Mouse (Mus musculus) neural tube, embryonic 14.5 days (tissue): Measurements from ENCODE around the gene Gbp2b. TPM values are rescaled to one million over a fixed set of nuclear protein-coding genes. Genes with fewer than 3 reads are reported as not detected.
"Not testable (repeated sequence)": the region's sequence is repeated elsewhere in the genome, so short reads cannot be mapped to it uniquely, and the experiment has no call there.

Experiments
- ATAC-seq: fragments of 200-750 bp; cut with Nextera tagmentation; 2 replicates; pipeline ENCODE4 v1.8.0; 2017; ENCODE audit warnings: low read depth, mild to moderate bottlenecking, moderate TSS enrichment, moderate library complexity
- H3K27ac ChIP-seq: fragments of 300-500 bp; sonication (generic); 2 replicates; pipeline ENCODE4 v1.5.1; 2014; ENCODE audit warnings: low read depth, mild to moderate bottlenecking, control low read depth, low read length, moderate library complexity, mixed read lengths
- H3K27me3 ChIP-seq: fragments of 300-500 bp; sonication (generic); 2 replicates; pipeline ENCODE4 v1.6.1; 2014; ENCODE audit warnings: low read length; ENCODE audit not compliant: control insufficient read depth, insufficient read depth
- H3K36me3 ChIP-seq: fragments of 300-500 bp; sonication (generic); 2 replicates; pipeline ENCODE4 v1.6.1; 2014; ENCODE audit warnings: low read length, mixed read lengths; ENCODE audit not compliant: control insufficient read depth, insufficient read depth
- H3K4me1 ChIP-seq: fragments of 300-500 bp; sonication (generic); 2 replicates; pipeline ENCODE4 v1.6.1; 2014; ENCODE audit warnings: low read length; ENCODE audit not compliant: control insufficient read depth, insufficient read depth
- H3K4me2 ChIP-seq: fragments of 300-500 bp; sonication (generic); 2 replicates; pipeline ENCODE4 v1.6.1; 2014; ENCODE audit warnings: mild to moderate bottlenecking, low read depth, low read length, control low read depth
- H3K4me3 ChIP-seq: fragments of 300-500 bp; sonication (generic); 2 replicates; pipeline ENCODE4 v1.5.1; 2014; ENCODE audit warnings: low read depth, low read length, control low read depth, mixed read lengths
- H3K9ac ChIP-seq: fragments of 300-500 bp; sonication (generic); replicated peaks from 2 replicates; pipeline ENCODE4 v1.6.1; 2014; ENCODE audit warnings: low read depth, mild to moderate bottlenecking, control low read depth, low read length, mixed read lengths
- H3K9me3 ChIP-seq: fragments of 300-500 bp; sonication (generic); 2 replicates; pipeline ENCODE4 v1.6.1; 2016; ENCODE audit warnings: low read length; ENCODE audit not compliant: control insufficient read depth
- WGBS: fragments of 180-500 bp; shearing (Covaris S2); extraction: QIAGEN DNeasy Blood & Tissue Kit; methylation state at CpG from one replicate; pipeline ENCODE4 v1.1.7; 2014; 5-methylcytosine and 5-hydroxymethylcytosine counted together
- polyA plus RNA-seq: library from polyadenylated mRNA; unstranded; fragments of >200 nt; fragmentation: Nextera tagmentation; extraction: Ambion mirVana; gene quantifications from 2 replicates; pipeline ENCODE4 v1.2.1, GENCODE M21; 2014

Gene Gbp2b
- polyA plus RNA-seq, 1 experiment from 2014 or later: not detected

- H3K9me3 ChIP-seq, H3K4me3 ChIP-seq, H3K27me3 ChIP-seq, ATAC-seq, H3K9ac ChIP-seq, H3K4me1 ChIP-seq, H3K4me2 ChIP-seq, H3K36me3 ChIP-seq, H3K27ac ChIP-seq: not testable (repeated sequence)
- 70% methylated on average over 5 of the region's 5 CpGs for WGBS
Observed at GRCm38 (mm10) chr3:142567490-142567889, 27.2 kb upstream of the Gbp2b start.

- WGBS: 88% methylated on average over 4 of the region's 4 CpGs
- no peak overlapping the region for H3K4me3 ChIP-seq
- H3K27ac ChIP-seq: no peak overlapping the region
- no peaks in the 10 kb centered on the region for H3K27me3 ChIP-seq
- H3K9ac ChIP-seq: no peak overlapping the region
- H3K36me3 ChIP-seq: no peaks in the 10 kb centered on the region
- ATAC-seq: no peak
- H3K9me3 ChIP-seq: no peaks in the 10 kb centered on the region
- H3K4me1 ChIP-seq: no peaks in the 10 kb centered on the region
- H3K4me2 ChIP-seq: no peak overlapping the region
Observed at GRCm38 (mm10) chr3:142570738-142571137, 23.9 kb upstream of the Gbp2b start.

DNA sequence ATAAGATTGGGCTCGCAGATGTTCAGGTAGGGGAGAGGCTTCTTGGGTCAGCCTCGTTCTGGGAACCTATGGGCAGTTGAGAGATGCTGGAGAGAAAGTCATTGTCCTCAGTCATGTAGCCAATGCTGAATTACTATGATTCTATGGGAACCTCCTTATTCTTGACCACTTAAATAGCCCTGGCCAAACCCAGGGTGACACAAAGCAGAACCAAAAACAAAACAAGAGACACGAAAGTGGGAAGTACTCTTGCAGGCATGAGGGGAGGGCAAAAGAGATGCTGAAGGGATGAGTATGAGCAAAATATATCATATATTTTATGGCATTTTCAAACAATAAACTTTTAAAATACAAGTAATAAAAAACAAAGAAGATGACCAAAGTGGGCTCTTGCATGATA lies 17.5 kb upstream of the Gbp2b start:
- H3K9me3 ChIP-seq: no peaks in the 10 kb centered on the region
- no peaks in the 10 kb centered on the region for H3K4me1 ChIP-seq
- no peaks in the 10 kb centered on the region for H3K36me3 ChIP-seq
- H3K27ac ChIP-seq: no peak overlapping the region
- 87% methylated on average over 3 of the region's 3 CpGs for WGBS
- H3K27me3 ChIP-seq: no peaks in the 10 kb centered on the region
- H3K4me3 ChIP-seq: no peak overlapping the region
- H3K9ac ChIP-seq: no peak overlapping the region
- no peak for ATAC-seq
- H3K4me2 ChIP-seq: no peak overlapping the region

DNA sequence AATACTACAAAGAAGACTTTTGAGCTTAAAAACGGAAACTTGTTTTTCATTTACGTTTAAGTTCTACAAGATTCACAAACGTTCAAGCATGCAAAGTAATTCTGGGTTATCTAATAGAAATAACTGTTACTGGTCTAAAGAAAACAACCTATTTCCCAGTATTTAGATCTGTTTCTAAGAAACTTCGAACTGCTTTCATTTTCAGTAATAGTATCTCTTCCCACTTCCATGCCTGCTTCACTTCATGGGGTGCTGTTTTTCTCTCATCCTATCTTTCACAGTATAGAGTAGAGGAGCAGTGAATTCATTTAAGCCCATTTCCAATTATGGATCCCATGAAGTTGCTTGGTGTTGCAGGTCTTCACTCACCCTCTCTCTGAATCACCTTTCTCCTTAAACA lies 16.3 kb upstream of the Gbp2b start:
- H3K4me2 ChIP-seq: no peak overlapping the region
- no peak overlapping the region for H3K9ac ChIP-seq
- H3K4me1 ChIP-seq: no peaks in the 10 kb centered on the region
- 89% methylated on average over 4 of the region's 4 CpGs for WGBS
- no peaks in the 10 kb centered on the region for H3K36me3 ChIP-seq
- H3K4me3 ChIP-seq: no peak overlapping the region
- ATAC-seq: no peak
- no peak overlapping the region for H3K27ac ChIP-seq
- H3K9me3 ChIP-seq: no peaks in the 10 kb centered on the region
- no peaks in the 10 kb centered on the region for H3K27me3 ChIP-seq

GRCm38 (mm10) chr3:142583067-142583466 lies 11.6 kb upstream of the Gbp2b start:
- H3K4me3 ChIP-seq: no peak overlapping the region
- no peaks in the 10 kb centered on the region for H3K27me3 ChIP-seq
- WGBS: 89% methylated on average over 4 of the region's 4 CpGs
- no peak overlapping the region for H3K27ac ChIP-seq
- H3K36me3 ChIP-seq: no peaks in the 10 kb centered on the region
- no peak overlapping the region for H3K9ac ChIP-seq
- H3K4me2 ChIP-seq: no peak overlapping the region
- no peaks in the 10 kb centered on the region for H3K9me3 ChIP-seq
- no peaks in the 10 kb centered on the region for H3K4me1 ChIP-seq
- ATAC-seq: no peak

- no peak for ATAC-seq
Observed at GRCm38 (mm10) chr3:142587386-142587785, 7.3 kb upstream of the Gbp2b start.

GRCm38 (mm10) chr3:142588888-142589287 lies 5.8 kb upstream of the Gbp2b start:
- Histone ChIP-seq H3K4me1 (no peaks in the 10 kb centered on the region), H3K27me3 (no peaks in the 10 kb centered on the region), H3K9me3 (no peaks in the 10 kb centered on the region), H3K4me2 (no peak overlapping the region), H3K4me3 (no peak overlapping the region), H3K27ac (no peak overlapping the region), H3K9ac (no peak overlapping the region), H3K36me3 (no peaks in the 10 kb centered on the region)
- WGBS: 68% methylated on average over 2 of the region's 2 CpGs
- ATAC-seq: no peak

More at GRCm38 (mm10) chr3:142587386-142587785, 7.3 kb upstream of the Gbp2b start:
- Histone ChIP-seq H3K9me3 (no peaks in the 10 kb centered on the region), H3K36me3 (no peaks in the 10 kb centered on the region), H3K4me1 (no peaks in the 10 kb centered on the region), H3K4me3 (no peak overlapping the region), H3K4me2 (no peak overlapping the region), H3K27me3 (no peaks in the 10 kb centered on the region), H3K27ac (no peak overlapping the region), H3K9ac (no peak overlapping the region)

GRCm38 (mm10) chr3:142590431-142591067 lies 4.1 kb upstream of the Gbp2b start:
- no peak for ATAC-seq
- no peaks in the 10 kb centered on the region for H3K9me3 ChIP-seq
- H3K9ac ChIP-seq: no peak overlapping the region
- H3K4me2 ChIP-seq: no peak overlapping the region
- H3K36me3 ChIP-seq: no peaks in the 10 kb centered on the region
- no peaks in the 10 kb centered on the region for H3K4me1 ChIP-seq
- 87% methylated on average over 4 of the region's 4 CpGs for WGBS
- no peak overlapping the region for H3K27ac ChIP-seq
- H3K27me3 ChIP-seq: no peaks in the 10 kb centered on the region
- H3K4me3 ChIP-seq: no peak overlapping the region

GRCm38 (mm10) chr3:142597923-142598322 lies 3.3 kb downstream of the Gbp2b start:
- WGBS: 87% methylated on average over 3 of the region's 3 CpGs

More at GRCm38 (mm10) chr3:142597923-142598322, 3.3 kb downstream of the Gbp2b start:
- no peaks in the 10 kb centered on the region for H3K9me3 ChIP-seq
- H3K4me2 ChIP-seq: no peak overlapping the region
- no peak overlapping the region for H3K9ac ChIP-seq
- no peaks in the 10 kb centered on the region for H3K27me3 ChIP-seq
- H3K27ac ChIP-seq: no peak overlapping the region
- ATAC-seq: no peak
- no peak overlapping the region for H3K4me3 ChIP-seq
- no peaks in the 10 kb centered on the region for H3K4me1 ChIP-seq
- H3K36me3 ChIP-seq: no peaks in the 10 kb centered on the region
